Mouse (Mus musculus) spleen, adult 2 months (tissue): ENCODE measurements around the gene Ydjc.

Experiments used
- CTCF ChIP-seq: fragments of 200-500 bp; IDR thresholded peaks from 2 replicates; pipeline ENCODE4 v1.5.1; 2011; ENCODE audit warnings: mild to moderate bottlenecking, inconsistent platforms; ENCODE audit not compliant: insufficient read depth, insufficient read length, insufficient replicate concordance; ENCODE audit errors: extremely low read depth
- POLR2A ChIP-seq: fragments of 200-500 bp; IDR thresholded peaks from 2 replicates; pipeline ENCODE4 v1.6.1; 2011; ENCODE audit warnings: low read depth, low read length, inconsistent platforms

DNA sequence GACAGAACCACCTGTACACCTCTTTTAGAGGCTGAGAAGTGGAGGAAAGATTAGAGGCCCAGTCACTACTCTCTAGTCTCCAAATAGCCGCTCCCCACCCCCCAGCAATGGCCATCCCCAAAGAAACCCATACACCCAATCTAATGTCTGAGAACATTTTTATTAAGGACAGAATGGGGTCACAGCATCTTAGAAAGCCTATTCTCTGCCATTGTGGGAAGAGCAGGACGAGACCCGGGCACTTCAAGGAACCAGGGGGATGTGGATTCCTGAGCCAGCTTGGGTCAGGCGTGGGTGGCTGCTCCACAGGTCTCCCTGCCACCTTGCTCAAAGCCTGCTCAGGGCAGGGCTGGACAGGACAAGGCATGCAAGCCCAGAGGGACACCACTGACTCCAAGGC, 7.5 kb downstream of the Ydjc start:
- TF ChIP-seq CTCF (no peak), POLR2A (no peak)
